Mouse (Mus musculus) stomach, postnatal 0 days (tissue): ENCODE results near the gene Tshz2. TPM values are rescaled to one million over a fixed set of nuclear protein-coding genes. Genes with fewer than 3 reads are reported as not detected.
"Not testable (repeated sequence)": the region's sequence is repeated elsewhere in the genome, so short reads cannot be mapped to it uniquely, and the experiment has no call there.

Experiments used
- ATAC-seq: fragments of 200-750 bp; cut with Nextera tagmentation; 2 replicates; pipeline ENCODE4 v1.8.0; 2017; ENCODE audit not compliant: low FRiP score, low TSS enrichment
- DNase-seq: peaks from one replicate; pipeline ENCODE4 v3.0.0-alpha.2; 2016; ENCODE audit warnings: low spot score
- H3K27ac ChIP-seq: fragments of 300-500 bp; sonication (generic); replicated peaks from 2 replicates; pipeline ENCODE4 v1.5.1; 2014; ENCODE audit warnings: mild to moderate bottlenecking, control low read depth
- H3K27me3 ChIP-seq: fragments of 300-500 bp; sonication (generic); 2 replicates; pipeline ENCODE4 v1.6.1; 2014; ENCODE audit warnings: low read length; ENCODE audit not compliant: control insufficient read depth, insufficient read depth
- H3K36me3 ChIP-seq: fragments of 300-500 bp; sonication (generic); 2 replicates; pipeline ENCODE4 v1.6.1; 2014; ENCODE audit warnings: low read length, mixed read lengths; ENCODE audit not compliant: control insufficient read depth, insufficient read depth
- H3K4me1 ChIP-seq: fragments of 300-500 bp; sonication (generic); replicated peaks from 2 replicates; pipeline ENCODE4 v1.6.1; 2014; ENCODE audit warnings: antibody characterized with exemption; ENCODE audit not compliant: control insufficient read depth, insufficient read depth
- H3K4me2 ChIP-seq: fragments of 300-500 bp; sonication (generic); replicated peaks from 2 replicates; pipeline ENCODE4 v1.6.1; 2014; ENCODE audit warnings: low read depth, mild to moderate bottlenecking, control low read depth, moderate library complexity
- H3K4me3 ChIP-seq: fragments of 300-500 bp; sonication (generic); 2 replicates; pipeline ENCODE4 v1.5.1; 2014; ENCODE audit warnings: low read depth, low read length, control low read depth
- H3K9ac ChIP-seq: fragments of 300-500 bp; sonication (generic); 2 replicates; pipeline ENCODE4 v1.6.1; 2014; ENCODE audit warnings: mild to moderate bottlenecking, low read length, control low read depth, mixed read lengths
- H3K9me3 ChIP-seq: fragments of 300-500 bp; sonication (generic); 2 replicates; pipeline ENCODE4 v1.6.1; 2016; ENCODE audit warnings: low read length; ENCODE audit not compliant: control insufficient read depth
- CTCF ChIP-seq: IDR thresholded peaks from 2 replicates; pipeline ENCODE4 v1.5.1; 2016; ENCODE audit warnings: antibody characterized with exemption, low read depth, mild to moderate bottlenecking, moderate library complexity
- EP300 ChIP-seq: optimal IDR thresholded peaks from 2 replicates; pipeline ENCODE3; 2016; ENCODE audit warnings: antibody characterized with exemption
- WGBS: fragments of 180-500 bp; shearing (Covaris S2); extraction: QIAGEN DNeasy Blood & Tissue Kit; methylation state at CpG from one replicate; pipeline ENCODE4 v1.1.7; 2014; 5-methylcytosine and 5-hydroxymethylcytosine counted together
- polyA plus RNA-seq: library from polyadenylated mRNA; unstranded; fragments of >200 nt; fragmentation: Nextera tagmentation; extraction: Ambion mirVana; gene quantifications from 2 replicates; pipeline ENCODE4 v1.2.1, GENCODE M21; 2015

Tshz2 gene
- polyA plus RNA-seq, result 5.4 and 6.7 TPM in 2 replicates

- no peak for TF ChIP-seq EP300
- TF ChIP-seq CTCF, result peak; percentile 23; the same call in 1 of the 2 replicates
- 1% methylated on average over 21 of the region's 22 CpGs for WGBS
- peak; percentile 72 for DNase-seq
Measured at GRCm38 (mm10) chr2:169632338-169633151, at the start of gene Tshz2. Gene Tshz2, plus strand, starts transcription at chr2:169633013.

GRCm38 (mm10) chr2:169583476-169583875 lies 49.3 kb upstream of the Tshz2 start:
- H3K4me3 ChIP-seq, result no peak overlapping the region
- no peaks in the 10 kb centered on the region for H3K4me1 ChIP-seq
- H3K9ac ChIP-seq, result no peak overlapping the region
- TF ChIP-seq CTCF, result no peak
- no peak for TF ChIP-seq EP300
- DNase-seq (no peak), ATAC-seq (no peak)
- 78% methylated on average over 3 of the region's 3 CpGs for WGBS
- H3K4me2 ChIP-seq, result no peak overlapping the region
- no peak overlapping the region for H3K27ac ChIP-seq
- no peaks in the 10 kb centered on the region for H3K36me3 ChIP-seq
- no peaks in the 10 kb centered on the region for H3K9me3 ChIP-seq
- no peaks in the 10 kb centered on the region for H3K27me3 ChIP-seq

More at GRCm38 (mm10) chr2:169632338-169633151, at the start of gene Tshz2:
- Histone ChIP-seq H3K27me3 (no peaks in the 10 kb centered on the region), H3K9me3 (no peaks in the 10 kb centered on the region), H3K27ac (peak within 1 kb of the TSS; percentile 90), H3K36me3 (no peaks in the 10 kb centered on the region), H3K9ac (peak within 1 kb of the TSS; percentile 81), H3K4me2 (peak within 1 kb of the TSS; percentile 89), H3K4me3 (peak within 1 kb of the TSS; percentile 67), H3K4me1 (no peaks in the 10 kb centered on the region)
- ATAC-seq, result peak; percentile 84

GRCm38 (mm10) chr2:169584745-169585456 lies 47.9 kb upstream of the Tshz2 start:
- H3K27ac ChIP-seq, result no peak overlapping the region
- no peak for DNase-seq
- TF ChIP-seq CTCF, result no peak
- no peak for TF ChIP-seq EP300
- no peak overlapping the region for H3K4me2 ChIP-seq
- no peaks in the 10 kb centered on the region for H3K36me3 ChIP-seq
- no peaks in the 10 kb centered on the region for H3K9me3 ChIP-seq
- H3K4me1 ChIP-seq, result no peaks in the 10 kb centered on the region
- WGBS, result 60% methylated on average over 15 of the region's 15 CpGs
- no peak overlapping the region for H3K4me3 ChIP-seq
- no peaks in the 10 kb centered on the region for H3K27me3 ChIP-seq
- H3K9ac ChIP-seq, result no peak overlapping the region
- ATAC-seq, result no peak

- Histone ChIP-seq H3K36me3 (no peaks in the 10 kb centered on the region), H3K4me3 (no peak overlapping the region), H3K4me2 (no peak overlapping the region), H3K9me3 (no peaks in the 10 kb centered on the region), H3K27ac (0 out of 2 replicates have a peak overlapping the region, but pooled peaks have one; percentile 40), H3K27me3 (no peaks in the 10 kb centered on the region), H3K4me1 (no peaks in the 10 kb centered on the region), H3K9ac (no peak overlapping the region)
- TF ChIP-seq CTCF, result no peak
- TF ChIP-seq EP300, result no peak
- ATAC-seq (no peak), DNase-seq (peak; percentile 51)
- 58% methylated on average over 12 of the region's 12 CpGs for WGBS
Measured at GRCm38 (mm10) chr2:169585631-169586285, 47.1 kb upstream of the Tshz2 start.

GRCm38 (mm10) chr2:169586688-169587087 lies 46.1 kb upstream of the Tshz2 start:
- DNase-seq, result peak; percentile 40
- no peaks in the 10 kb centered on the region for H3K9me3 ChIP-seq
- 62% methylated on average over 3 of the region's 3 CpGs for WGBS
- no peak overlapping the region for H3K4me3 ChIP-seq
- no peaks in the 10 kb centered on the region for H3K36me3 ChIP-seq
- 0 out of 2 replicates have a peak overlapping the region, but pooled peaks have one; percentile 40 for H3K27ac ChIP-seq
- no peaks in the 10 kb centered on the region for H3K27me3 ChIP-seq
- H3K4me1 ChIP-seq, result no peaks in the 10 kb centered on the region
- TF ChIP-seq CTCF (no peak), EP300 (no peak)
- no peak overlapping the region for H3K4me2 ChIP-seq
- H3K9ac ChIP-seq, result no peak overlapping the region
- ATAC-seq, result peak; percentile 88

GRCm38 (mm10) chr2:169587645-169588044 lies 45.2 kb upstream of the Tshz2 start, which contains the start of gene Gm11011:
Gene Gm11011, minus strand, starts transcription at chr2:169587745.
- H3K36me3 ChIP-seq, ATAC-seq, H3K4me3 ChIP-seq, DNase-seq, H3K4me2 ChIP-seq, H3K4me1 ChIP-seq, H3K9me3 ChIP-seq, H3K27me3 ChIP-seq, H3K9ac ChIP-seq: not testable (repeated sequence)
- H3K27ac ChIP-seq, result 0 out of 2 replicates have a peak within 1 kb of the TSS, but pooled peaks have one; percentile 40
